Mouse (Mus musculus) testis, adult 2 months (tissue): ENCODE measurements around the gene Cyp46a1.

Experiments used
- CTCF ChIP-seq: fragments of 200-500 bp; IDR thresholded peaks from 2 replicates; pipeline ENCODE4 v1.5.1; 2012; ENCODE audit warnings: low read depth, mild to moderate bottlenecking, inconsistent platforms, low read length, moderate library complexity; ENCODE audit not compliant: control insufficient read depth, insufficient read depth, insufficient replicate concordance
- POLR2A ChIP-seq: fragments of 200-500 bp; IDR thresholded peaks from 2 replicates; pipeline ENCODE4 v1.6.1; 2012; ENCODE audit warnings: low read depth, mild to moderate bottlenecking, inconsistent platforms, low read length, moderate library complexity; ENCODE audit not compliant: control insufficient read depth

GRCm38 (mm10) chr12:108326401-108326800 is 7.8 kb upstream of the Cyp46a1 start:
- TF ChIP-seq CTCF = no peak
- no peak for TF ChIP-seq POLR2A
